Mouse (Mus musculus) neural tube, embryonic 12.5 days (tissue): ENCODE measurements at regions not wholly inside any gene's neighbourhood (a gene's known extent, or its start where the extent isn't known, plus 50 kb on each side); places are given as distances from the start of the nearest gene placed in this dataset.

Experiments used
- ATAC-seq: fragments of 200-750 bp; cut with Nextera tagmentation; 2 replicates; pipeline ENCODE4 v1.8.0; 2017; ENCODE audit warnings: low read depth, mild to moderate bottlenecking, moderate TSS enrichment, moderate library complexity; ENCODE audit not compliant: low FRiP score
- H3K27ac ChIP-seq: fragments of 300-500 bp; sonication (generic); 2 replicates; pipeline ENCODE4 v1.5.1; 2016
- H3K27me3 ChIP-seq: fragments of 300-500 bp; sonication (generic); replicated peaks from 2 replicates; pipeline ENCODE4 v1.6.1; 2016; ENCODE audit warnings: mild to moderate bottlenecking
- H3K36me3 ChIP-seq: fragments of 300-500 bp; sonication (generic); 2 replicates; pipeline ENCODE4 v1.6.1; 2016; ENCODE audit warnings: mild to moderate bottlenecking
- H3K4me1 ChIP-seq: fragments of 300-500 bp; sonication (generic); 2 replicates; pipeline ENCODE4 v1.6.1; 2016
- H3K4me2 ChIP-seq: fragments of 300-500 bp; sonication (generic); replicated peaks from 2 replicates; pipeline ENCODE4 v1.6.1; 2016; ENCODE audit warnings: mild to moderate bottlenecking
- H3K4me3 ChIP-seq: fragments of 300-500 bp; sonication (generic); 2 replicates; pipeline ENCODE4 v1.5.1; 2016
- H3K9ac ChIP-seq: fragments of 300-500 bp; sonication (generic); 2 replicates; pipeline ENCODE4 v1.6.1; 2016; ENCODE audit warnings: mild to moderate bottlenecking
- H3K9me3 ChIP-seq: fragments of 300-500 bp; sonication (generic); 2 replicates; pipeline ENCODE4 v1.6.1; 2016; ENCODE audit warnings: mild to moderate bottlenecking
- WGBS: fragments of 180-500 bp; shearing (Covaris S2); methylation state at CpG from one replicate; pipeline ENCODE4 v1.1.7; 2016; 5-methylcytosine and 5-hydroxymethylcytosine counted together

DNA sequence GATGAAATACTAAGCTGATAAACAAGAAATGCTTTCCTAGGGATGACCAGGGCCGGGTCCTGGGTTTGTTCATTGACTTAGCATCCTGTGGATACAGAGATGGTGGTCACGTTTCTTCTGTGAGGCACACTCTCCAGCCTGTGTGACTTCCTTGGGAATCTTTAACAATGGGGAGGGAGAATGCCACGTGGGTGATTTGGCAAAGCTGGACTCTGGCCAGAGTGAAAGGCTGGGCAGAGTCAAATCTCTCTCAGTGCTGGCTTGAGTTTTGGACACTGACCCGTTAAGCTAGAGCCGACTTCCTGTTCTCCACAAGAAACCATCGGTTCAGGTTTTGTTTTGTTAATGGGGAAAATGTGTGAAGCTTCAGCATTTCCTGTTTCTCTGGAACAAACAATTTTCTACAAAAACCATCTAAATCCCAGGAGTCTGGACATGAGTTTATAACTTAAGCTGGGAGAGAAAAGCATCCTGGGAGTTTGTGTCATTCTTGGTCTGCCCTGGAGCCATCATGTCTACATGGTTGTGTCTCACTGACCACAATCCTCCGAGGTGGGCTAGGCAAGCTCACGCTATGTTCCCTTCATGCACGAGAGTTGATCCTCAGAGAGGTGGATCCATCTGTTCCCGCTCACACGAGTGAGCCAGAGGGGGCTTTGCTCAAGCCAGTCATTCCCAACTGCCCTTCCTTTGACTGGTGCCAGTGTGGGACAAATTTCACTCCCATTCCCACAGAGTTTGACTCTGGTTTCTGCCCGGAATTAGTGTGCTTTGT is 190.0 kb downstream of the Pten start:
- Histone ChIP-seq H3K36me3 (no peaks in the 10 kb centered on the region), H3K9me3 (no peaks in the 10 kb centered on the region), H3K4me2 (no peak overlapping the region), H3K27ac (no peak overlapping the region), H3K4me1 (no peaks in the 10 kb centered on the region), H3K9ac (no peak overlapping the region), H3K4me3 (no peak overlapping the region), H3K27me3 (no peaks in the 10 kb centered on the region)
- WGBS: 81% methylated on average over 12 of the region's 12 CpGs
- no peak for ATAC-seq

DNA sequence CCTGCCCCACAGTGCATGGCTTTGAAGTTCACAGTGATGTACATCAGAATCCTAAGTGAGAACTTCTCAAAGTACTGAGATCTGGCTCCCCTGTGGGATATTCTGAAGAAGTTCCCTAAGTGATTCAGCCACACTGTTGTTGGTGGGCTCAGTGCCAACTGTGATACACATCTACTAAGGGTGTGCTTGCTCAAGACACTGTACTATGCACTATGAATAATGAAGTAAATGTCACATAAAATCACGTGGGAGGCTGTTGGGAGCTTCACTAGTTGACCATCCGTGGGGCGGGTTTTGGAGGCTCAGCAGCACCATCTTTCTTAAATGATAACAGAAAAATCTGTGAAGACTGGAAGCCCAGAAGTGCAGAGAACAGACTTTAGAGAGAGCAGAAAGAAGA is 193.0 kb downstream of the Pten start:
- no peak overlapping the region for H3K4me2 ChIP-seq
- H3K9me3 ChIP-seq: no peaks in the 10 kb centered on the region
- no peak overlapping the region for H3K9ac ChIP-seq
- no peaks in the 10 kb centered on the region for H3K36me3 ChIP-seq
- H3K27ac ChIP-seq: no peak overlapping the region
- no peaks in the 10 kb centered on the region for H3K4me1 ChIP-seq
- no peaks in the 10 kb centered on the region for H3K27me3 ChIP-seq
- H3K4me3 ChIP-seq: no peak overlapping the region
- ATAC-seq: no peak
- WGBS: 85% methylated on average over 3 of the region's 3 CpGs

DNA sequence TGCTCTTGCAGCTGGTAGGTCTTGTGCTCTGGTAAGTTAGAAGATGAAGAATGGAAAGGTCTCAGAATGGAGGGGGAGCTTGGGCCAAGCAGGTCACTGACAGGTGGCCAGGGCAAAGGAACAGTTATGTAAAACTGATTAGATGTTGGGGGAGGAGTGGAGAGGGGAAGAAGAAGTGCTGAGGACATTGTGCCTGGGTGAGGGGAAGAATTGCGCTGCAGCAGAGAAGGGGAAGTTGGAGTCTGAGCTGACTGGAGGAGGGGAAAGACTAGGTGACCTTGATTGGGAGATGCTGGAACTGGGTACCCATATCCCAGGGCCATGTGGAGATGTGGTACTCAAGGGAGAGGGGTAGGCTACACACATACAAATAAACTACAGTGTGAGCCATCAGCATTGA is 193.5 kb downstream of the Pten start:
- WGBS: 72% methylated on average over 1 of the region's 1 CpGs
- no peak for ATAC-seq
- Histone ChIP-seq H3K27me3 (no peaks in the 10 kb centered on the region), H3K36me3 (no peaks in the 10 kb centered on the region), H3K27ac (no peak overlapping the region), H3K4me3 (no peak overlapping the region), H3K9me3 (no peaks in the 10 kb centered on the region), H3K4me2 (no peak overlapping the region), H3K9ac (no peak overlapping the region), H3K4me1 (no peaks in the 10 kb centered on the region)

DNA sequence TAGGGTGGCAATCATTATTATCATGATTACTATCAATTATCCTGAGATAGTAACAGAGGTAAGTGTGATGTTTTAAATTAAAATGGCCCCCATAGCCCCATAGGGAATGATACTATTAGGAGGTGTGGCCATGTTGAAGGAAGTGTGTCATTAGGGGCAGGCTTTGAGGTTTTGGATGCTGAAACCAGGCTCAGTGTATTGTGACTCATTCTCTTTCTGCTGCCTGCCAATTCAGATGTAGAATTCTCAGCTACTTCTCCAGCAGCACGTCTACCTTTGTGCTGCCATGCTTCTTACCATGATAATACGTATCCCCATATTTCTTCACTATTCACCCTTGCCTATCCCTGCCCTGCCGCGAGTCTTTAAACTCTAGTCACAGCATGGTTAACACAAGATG is 195.1 kb downstream of the Pten start:
- Histone ChIP-seq H3K9ac (no peak overlapping the region), H3K9me3 (no peaks in the 10 kb centered on the region), H3K27me3 (no peaks in the 10 kb centered on the region), H3K36me3 (no peaks in the 10 kb centered on the region), H3K4me1 (peaks cover 9% of the 10 kb centered on the region; the same call in 1 of the 2 replicates), H3K4me2 (no peak overlapping the region), H3K4me3 (no peak overlapping the region), H3K27ac (no peak overlapping the region)
- WGBS: 91% methylated on average over 4 of the region's 4 CpGs
- ATAC-seq: no peak

DNA sequence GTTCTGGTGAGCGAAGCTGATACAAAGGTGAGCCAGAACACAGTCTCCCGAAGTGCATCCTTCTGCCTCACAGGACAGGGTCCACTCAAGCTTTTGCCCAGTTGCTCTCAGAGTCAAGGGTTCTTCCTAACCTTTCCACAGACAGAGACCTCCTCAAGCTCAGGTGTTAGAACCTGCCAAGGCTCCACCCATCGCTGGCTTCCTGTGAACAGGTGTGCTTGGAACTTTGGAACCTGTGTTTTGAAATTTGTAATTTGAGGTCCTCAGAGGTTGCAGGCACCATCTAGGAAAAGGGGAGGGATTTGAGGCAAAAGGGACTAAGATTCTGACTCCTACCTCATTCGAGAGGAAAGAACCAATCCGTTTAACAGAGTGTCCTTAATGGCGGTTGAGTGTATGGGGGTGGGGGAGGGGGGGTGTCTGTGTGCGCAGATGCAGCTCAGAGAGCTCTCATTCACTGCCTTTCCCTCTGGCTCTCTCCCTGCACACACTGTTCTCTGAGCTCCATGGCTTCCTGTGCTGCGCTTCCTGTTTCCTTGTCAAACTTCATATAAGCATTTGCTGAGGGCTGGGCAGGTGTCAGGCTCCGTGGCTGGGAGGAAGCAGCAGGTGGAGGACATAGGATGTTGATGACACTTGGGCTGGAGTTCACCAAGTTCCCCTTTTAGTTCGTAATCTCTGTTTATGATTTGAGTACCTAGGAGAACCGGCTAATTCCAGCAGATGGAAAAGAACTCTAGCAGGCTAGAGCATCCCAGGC is 195.8 kb downstream of the Pten start:
- Histone ChIP-seq H3K27ac (no peak overlapping the region), H3K4me3 (no peak overlapping the region), H3K36me3 (no peaks in the 10 kb centered on the region), H3K9ac (no peak overlapping the region), H3K4me1 (peaks cover 9% of the 10 kb centered on the region; the same call in 1 of the 2 replicates), H3K9me3 (no peaks in the 10 kb centered on the region), H3K4me2 (no peak overlapping the region), H3K27me3 (no peaks in the 10 kb centered on the region)
- ATAC-seq: no peak
- WGBS: 77% methylated on average over 11 of the region's 11 CpGs

DNA sequence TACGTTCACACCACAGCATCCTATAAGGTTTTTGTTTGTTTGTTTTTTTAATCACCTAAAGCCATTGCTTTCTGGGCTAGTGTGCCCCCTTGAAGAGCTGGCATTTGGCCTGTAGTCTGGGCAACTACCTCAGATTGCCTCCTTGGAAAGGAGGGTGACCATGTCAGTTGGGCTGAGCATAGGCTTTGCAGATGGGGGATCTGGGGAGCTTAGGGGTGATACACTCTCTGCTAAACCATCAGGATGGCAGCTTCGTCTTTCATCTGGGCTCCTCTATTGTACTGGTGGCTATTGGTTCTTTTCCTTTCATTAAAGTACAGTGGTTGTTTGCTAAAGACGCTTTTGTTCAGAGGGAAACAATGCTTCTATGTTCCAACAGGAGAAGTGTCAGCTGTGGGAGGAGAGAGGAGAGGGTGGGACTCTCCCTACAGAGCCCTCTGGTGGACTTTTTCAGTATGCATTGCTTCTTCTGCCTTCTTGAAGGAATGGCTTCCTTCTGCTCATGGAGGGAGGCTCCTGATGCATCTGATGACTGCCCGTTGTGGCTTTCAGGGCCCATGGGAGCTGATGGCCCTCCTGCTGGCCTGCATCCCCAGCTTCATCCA is 196.8 kb downstream of the Pten start:
- ATAC-seq: no peak
- WGBS: 37% methylated on average over 4 of the region's 4 CpGs

DNA sequence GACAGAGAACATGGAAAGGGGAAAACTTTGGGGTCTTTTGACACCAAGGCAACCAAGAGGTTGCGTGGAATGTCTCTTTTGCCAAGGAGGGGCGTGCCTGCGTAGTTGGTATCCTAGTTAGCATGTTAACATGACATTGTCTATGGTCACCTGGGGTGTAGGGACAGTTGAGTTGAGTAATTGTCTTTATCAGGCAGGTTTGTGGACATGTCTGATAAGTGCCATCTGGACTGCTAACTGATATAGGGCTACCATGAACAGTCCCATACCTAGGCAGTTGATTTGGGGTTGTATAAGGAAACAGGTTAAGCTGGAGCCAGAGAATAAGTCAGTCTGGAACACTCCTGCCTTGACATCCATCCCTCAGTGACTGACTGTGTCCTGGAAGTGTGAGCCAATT is 197.6 kb downstream of the Pten start:
- H3K9me3 ChIP-seq: no peaks in the 10 kb centered on the region
- no peak overlapping the region for H3K4me3 ChIP-seq
- no peak for ATAC-seq
- WGBS: 92% methylated on average over 3 of the region's 3 CpGs
- no peak overlapping the region for H3K27ac ChIP-seq
- peaks cover 9% of the 10 kb centered on the region; the same call in 1 of the 2 replicates for H3K4me1 ChIP-seq
- H3K4me2 ChIP-seq: no peak overlapping the region
- H3K36me3 ChIP-seq: no peaks in the 10 kb centered on the region
- H3K27me3 ChIP-seq: no peaks in the 10 kb centered on the region
- no peak overlapping the region for H3K9ac ChIP-seq

More for the DNA sequence above, 196.8 kb downstream of the Pten start:
- H3K9ac ChIP-seq: no peak overlapping the region
- H3K36me3 ChIP-seq: no peaks in the 10 kb centered on the region
- peaks cover 9% of the 10 kb centered on the region; the same call in 1 of the 2 replicates for H3K4me1 ChIP-seq
- H3K4me2 ChIP-seq: no peak overlapping the region
- no peaks in the 10 kb centered on the region for H3K9me3 ChIP-seq
- H3K27me3 ChIP-seq: no peaks in the 10 kb centered on the region
- H3K4me3 ChIP-seq: no peak overlapping the region
- H3K27ac ChIP-seq: no peak overlapping the region

DNA sequence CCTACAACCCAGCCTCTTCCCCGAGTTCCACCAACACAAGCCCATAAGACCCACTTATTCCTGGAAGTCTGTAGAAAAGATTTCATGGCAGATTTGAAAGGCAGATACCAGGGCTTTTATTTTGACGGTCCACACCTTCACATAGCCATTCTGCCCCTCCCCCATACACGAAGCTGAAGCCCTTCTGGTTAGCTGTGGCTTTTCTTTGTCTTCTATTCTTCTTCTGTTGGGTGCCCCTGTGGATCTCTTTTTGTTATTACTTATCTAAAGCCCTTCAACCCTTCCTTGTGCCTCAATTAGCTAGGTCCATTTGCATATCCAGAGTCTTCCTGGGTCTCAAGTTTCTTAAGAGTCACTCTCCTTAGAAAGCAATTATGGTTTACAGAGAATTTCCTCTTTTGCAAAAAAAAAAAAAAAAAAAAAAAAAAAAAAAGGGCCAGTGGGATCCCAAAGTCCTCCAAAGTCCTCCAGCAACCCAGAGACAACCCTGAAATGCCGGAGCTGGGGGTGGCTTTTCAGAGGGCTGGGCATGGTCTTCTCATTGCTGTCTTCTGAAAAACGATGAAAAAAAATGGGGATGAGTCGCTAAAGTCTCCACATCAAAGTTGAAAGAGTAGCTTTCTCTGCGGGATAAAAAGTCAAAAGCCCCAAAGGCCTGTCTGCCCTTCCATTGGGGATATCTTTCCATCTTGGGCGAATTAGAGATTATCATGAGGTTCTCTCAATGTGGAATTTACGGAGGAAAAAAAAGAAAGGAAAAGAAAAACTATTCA is 199.0 kb downstream of the Pten start:
- H3K4me2 ChIP-seq: peak overlapping the region; percentile 50
- H3K9me3 ChIP-seq: no peaks in the 10 kb centered on the region
- peaks cover 9% of the 10 kb centered on the region; the same call in 1 of the 2 replicates for H3K4me1 ChIP-seq
- H3K36me3 ChIP-seq: no peaks in the 10 kb centered on the region
- no peak overlapping the region for H3K4me3 ChIP-seq
- no peak for ATAC-seq
- WGBS: 3% methylated on average over 9 of the region's 9 CpGs
- H3K27me3 ChIP-seq: no peaks in the 10 kb centered on the region
- no peak overlapping the region for H3K27ac ChIP-seq
- no peak overlapping the region for H3K9ac ChIP-seq

DNA sequence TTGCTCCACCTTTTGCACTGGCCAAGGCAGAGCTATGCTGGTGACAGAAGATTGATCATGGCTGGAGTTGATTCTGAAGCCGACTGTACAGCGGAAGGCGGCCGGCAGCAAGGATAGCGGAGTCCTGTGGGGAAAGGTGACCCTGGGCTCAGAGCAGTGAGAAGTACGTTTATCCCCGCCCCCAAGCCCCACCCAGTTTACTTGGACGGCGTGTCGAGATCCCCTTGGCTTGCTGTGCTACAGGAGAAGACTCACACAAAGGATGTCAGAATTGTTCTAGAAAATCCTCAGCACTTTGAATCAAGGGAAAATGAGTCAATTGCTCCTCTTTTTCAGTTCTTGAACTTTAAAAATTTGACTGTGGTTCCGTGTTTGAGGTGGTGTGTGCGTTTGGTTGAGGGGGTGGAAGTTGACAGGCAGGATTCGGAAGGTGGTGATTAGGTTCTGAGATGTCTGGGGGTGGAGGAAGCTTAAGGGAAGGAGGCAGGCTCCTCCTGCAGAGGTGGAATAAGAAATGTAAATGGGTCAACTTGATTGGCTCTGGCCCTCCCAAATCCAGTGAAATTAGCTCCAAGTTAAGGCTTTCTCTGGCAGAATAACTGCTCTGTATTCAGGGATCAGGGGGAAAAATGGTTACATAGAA is 199.7 kb downstream of the Pten start:
- peak overlapping the region; percentile 50 for H3K4me2 ChIP-seq
- 6% methylated on average over 13 of the region's 13 CpGs for WGBS

DNA sequence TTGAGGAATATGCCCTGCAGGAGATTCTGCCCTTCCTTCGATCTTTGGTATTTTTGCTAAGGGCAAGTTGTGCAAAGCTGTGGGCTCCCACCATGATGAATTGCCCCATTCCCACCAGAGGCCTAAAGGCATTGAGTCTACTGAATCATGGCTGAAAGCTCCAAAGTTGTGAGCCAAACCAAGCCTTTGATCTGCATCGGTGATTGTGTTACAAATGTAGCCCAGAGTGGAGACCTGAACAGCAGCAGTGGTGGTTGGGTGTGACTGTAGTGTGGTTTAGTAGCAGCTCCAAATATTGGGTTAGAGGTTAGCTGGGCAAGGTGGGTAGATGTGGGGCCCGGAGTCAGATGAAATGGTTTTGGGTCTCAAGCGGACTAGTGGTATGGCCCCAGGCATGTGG is 201.0 kb downstream of the Pten start:
- Histone ChIP-seq H3K4me2 (no peak overlapping the region), H3K4me3 (no peak overlapping the region), H3K27ac (no peak overlapping the region), H3K9ac (no peak overlapping the region), H3K27me3 (no peaks in the 10 kb centered on the region), H3K4me1 (peaks cover 9% of the 10 kb centered on the region; the same call in 1 of the 2 replicates), H3K9me3 (no peaks in the 10 kb centered on the region), H3K36me3 (no peaks in the 10 kb centered on the region)
- WGBS: 91% methylated on average over 4 of the region's 4 CpGs
- no peak for ATAC-seq

More for the DNA sequence above, 199.7 kb downstream of the Pten start:
- no peak overlapping the region for H3K4me3 ChIP-seq
- H3K27ac ChIP-seq: no peak overlapping the region
- H3K36me3 ChIP-seq: no peaks in the 10 kb centered on the region
- no peaks in the 10 kb centered on the region for H3K9me3 ChIP-seq
- H3K27me3 ChIP-seq: no peaks in the 10 kb centered on the region
- peak; percentile 48 for ATAC-seq
- no peak overlapping the region for H3K9ac ChIP-seq
- H3K4me1 ChIP-seq: peaks cover 9% of the 10 kb centered on the region; the same call in 1 of the 2 replicates

DNA sequence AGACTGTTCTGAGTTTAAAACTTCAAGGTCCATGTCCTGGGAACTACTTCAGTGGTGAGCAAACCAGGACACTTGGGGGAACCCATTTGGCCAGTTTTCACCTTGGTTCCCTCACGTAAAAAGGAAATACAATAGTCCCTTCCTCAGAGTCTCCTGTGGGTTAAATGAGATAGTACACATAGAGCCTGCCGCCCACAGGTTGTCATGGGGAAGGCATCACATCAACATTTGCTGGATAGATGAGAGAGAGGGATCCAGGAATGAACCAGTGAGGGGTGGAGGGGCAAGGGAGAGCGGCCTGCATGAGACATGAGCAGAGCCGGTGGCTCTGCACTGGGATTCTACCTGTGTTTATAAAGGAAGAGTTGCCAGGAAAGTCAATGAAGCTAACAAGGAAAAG is 201.5 kb downstream of the Pten start:
- H3K4me3 ChIP-seq: no peak overlapping the region
- no peak overlapping the region for H3K9ac ChIP-seq
- no peak overlapping the region for H3K27ac ChIP-seq
- no peak overlapping the region for H3K4me2 ChIP-seq
- H3K9me3 ChIP-seq: no peaks in the 10 kb centered on the region
- H3K4me1 ChIP-seq: peaks cover 9% of the 10 kb centered on the region; the same call in 1 of the 2 replicates
- no peaks in the 10 kb centered on the region for H3K27me3 ChIP-seq
- WGBS: 92% methylated on average over 4 of the region's 4 CpGs
- ATAC-seq: no peak
- no peaks in the 10 kb centered on the region for H3K36me3 ChIP-seq
